Mouse (Mus musculus) kidney, postnatal 4 days (tissue): ENCODE measurements around the gene Thbs1.

Source experiments
- DNase-seq, 2 experiments: peaks; one replicate each; pipeline ENCODE4 v3.0.0; 2021; ENCODE audit warnings: mixed read lengths in 2 of 2

Thbs1 gene

DNA sequence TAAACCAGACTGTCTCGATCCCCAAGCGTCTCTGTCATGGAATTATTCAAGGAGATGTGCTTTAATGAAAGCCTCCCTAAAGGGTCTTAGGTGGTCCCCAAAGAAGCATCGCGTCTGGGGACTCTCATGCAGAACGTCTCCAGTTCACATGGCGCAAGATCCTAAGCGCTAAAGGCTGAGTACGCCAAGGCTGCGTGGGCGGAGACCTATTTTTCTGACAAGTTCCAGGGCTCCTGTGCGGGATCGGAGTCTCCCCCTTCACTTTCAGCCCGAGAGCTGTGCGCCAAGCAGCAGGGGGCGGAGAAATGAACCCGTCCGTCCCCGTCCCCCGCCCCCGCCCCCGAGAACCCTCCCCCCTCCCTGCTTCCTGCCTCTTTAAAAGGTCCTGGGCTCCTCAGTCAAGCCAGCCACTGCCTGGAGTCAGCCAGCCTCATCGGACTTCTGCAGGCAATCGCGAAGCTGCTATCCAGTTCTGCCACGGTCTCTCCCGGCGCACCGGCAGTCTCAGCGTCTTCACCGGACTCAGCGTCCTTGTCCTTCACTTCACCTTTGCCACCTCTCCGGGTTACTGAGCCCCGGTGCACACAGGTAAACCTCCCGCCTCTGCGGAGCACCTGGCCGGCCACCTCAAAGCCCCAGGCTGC, at the start of gene Thbs1:
TSS of gene Thbs1 (plus strand) at position 389 of the 644 bp plus-strand sequence.
- DNase-seq, result peak; percentile 86 to 91

DNA sequence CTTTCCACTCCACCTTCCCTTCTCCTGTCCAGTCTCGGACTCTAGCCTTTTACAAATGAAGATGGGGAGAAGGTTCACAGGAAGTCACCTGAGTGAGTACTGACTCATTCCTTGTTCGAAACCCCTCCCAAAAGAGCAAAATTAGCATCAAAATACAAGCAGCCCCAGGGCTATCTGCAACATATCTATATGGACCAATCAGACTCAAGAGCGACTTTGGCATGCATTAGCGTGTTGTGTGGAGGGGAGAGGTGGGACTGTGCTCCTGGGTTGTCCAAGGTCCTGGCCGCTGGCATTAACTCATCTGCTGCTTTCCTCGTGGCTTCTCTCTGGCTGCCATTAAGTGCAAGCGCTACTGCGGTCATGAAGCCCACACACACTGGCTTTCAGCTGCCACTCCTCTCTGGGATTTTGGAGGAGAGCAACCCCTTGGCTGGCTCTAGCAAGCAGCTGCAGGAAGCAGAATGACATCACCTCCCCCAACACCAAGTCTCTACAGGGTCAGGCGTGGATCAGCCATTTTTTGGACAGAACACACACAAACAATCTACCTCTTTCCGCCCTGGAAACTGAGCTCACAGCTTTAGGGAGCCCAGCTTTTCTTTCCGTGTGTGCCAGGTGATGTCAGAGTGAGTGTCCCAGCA, 47.4 kb upstream of the Thbs1 start:
- DNase-seq, result no peak

DNA sequence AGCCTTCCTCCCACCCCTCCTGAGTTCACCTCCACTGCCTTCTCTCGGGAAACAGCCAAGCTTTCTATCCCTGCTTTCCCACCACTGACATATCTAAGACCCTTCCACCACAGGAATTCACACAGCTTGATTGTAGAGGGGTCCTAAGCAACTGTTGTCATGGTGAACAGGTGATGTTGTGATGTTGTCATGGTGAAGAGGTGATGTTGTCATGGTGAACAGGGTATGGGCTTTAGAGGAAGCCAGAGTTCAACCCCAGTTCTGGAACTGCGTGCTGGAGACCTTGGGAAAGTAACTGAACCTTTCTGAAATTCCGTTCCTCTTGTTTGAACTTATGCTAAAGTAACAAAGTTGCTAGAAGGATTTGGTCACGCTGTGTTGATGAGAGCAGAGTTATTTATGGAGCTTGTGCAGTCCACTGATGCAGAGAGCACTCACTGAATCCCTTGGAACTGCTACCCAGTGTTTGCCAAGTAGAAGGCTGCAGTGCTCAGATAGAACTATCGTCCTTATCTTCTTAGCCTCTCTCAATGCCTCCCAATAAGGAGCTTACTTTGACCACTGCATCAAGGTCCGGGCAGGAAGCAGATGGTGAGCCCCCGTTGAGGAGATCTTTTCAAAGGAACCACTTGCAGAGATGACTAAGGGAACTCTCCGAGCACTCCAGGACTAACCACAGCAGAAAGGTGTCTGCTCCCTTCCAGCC, 45.5 kb upstream of the Thbs1 start:
- no peak for DNase-seq

GRCm38 (mm10) chr2:118069975-118070374, 41.7 kb upstream of the Thbs1 start:
- DNase-seq, result no peak

DNA sequence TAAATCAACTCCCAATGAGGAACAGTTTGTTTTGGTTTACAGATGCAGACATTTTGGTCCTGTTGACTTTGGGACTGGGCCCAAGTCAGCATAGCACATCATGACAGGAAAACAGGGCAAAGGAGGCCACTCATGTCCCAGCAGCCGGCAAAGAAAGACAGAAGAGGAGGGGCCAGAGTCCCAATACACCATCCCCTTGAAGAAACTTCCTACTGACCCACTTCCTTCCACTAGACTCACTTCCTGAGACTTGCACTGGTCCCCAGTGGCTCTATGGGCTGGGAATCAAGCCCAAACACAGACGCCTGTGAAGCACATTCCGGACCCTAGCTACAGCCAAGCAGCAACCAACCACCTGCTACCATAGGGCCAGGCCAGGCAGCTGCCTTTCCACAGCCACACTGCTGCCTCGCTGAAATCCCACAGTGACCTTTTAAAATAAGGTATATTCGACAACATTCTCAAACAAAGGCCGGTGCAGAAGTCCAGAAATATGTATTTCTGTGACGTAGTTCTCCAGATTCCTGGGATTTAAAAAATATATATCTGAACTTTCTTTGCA, 38.8 kb upstream of the Thbs1 start:
- DNase-seq, result peak; percentile 22 to 49

- peak; percentile 6 to 17 for DNase-seq
Observed at GRCm38 (mm10) chr2:118074030-118074429, 37.6 kb upstream of the Thbs1 start.

DNA sequence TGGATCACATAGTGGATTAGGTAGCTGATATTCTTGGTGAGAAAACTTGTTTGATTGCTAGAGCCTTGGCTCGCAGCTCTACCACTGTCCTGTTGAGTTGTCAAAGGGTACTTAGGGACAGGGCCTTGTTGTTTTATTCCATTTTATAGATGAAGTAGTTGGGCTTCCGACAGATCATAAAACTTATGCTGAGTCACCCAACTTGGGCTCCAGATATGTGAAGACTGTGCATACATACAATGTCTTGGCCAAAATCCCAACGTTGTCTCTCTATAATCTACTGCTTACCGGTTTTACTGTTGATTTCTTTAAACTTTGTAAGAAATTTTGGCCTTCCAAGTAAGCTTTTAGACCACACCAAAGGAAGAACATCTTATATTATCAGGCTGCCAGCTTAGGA, 36.5 kb upstream of the Thbs1 start:
- no peak for DNase-seq

DNA sequence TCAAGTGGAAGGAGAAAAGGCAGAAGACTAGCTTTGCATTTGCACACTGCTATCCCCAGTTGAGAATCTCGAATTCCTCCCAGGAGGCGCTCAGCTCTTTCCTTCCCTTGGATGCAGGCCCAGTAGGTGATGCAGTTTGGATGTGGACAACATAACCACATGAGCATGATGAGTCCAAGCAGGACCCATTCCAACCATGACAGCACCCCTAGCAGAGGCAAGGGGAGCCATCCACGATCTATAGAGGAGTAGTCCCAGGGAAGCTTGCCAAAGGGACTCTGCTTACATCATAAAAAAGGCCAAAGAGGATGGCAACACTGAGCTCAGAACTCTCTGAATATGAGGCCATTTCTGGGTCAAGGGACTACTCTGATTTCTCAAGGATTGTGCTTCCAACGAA, 32.5 kb upstream of the Thbs1 start:
- DNase-seq, result no peak

- no peak for DNase-seq
Observed at GRCm38 (mm10) chr2:118081581-118081980, 30.1 kb upstream of the Thbs1 start.

- peak in 1 of 2 experiments; percentile 16 for DNase-seq
Observed at GRCm38 (mm10) chr2:118083652-118084051, 28.0 kb upstream of the Thbs1 start.

GRCm38 (mm10) chr2:118084693-118085092, 27.0 kb upstream of the Thbs1 start:
- DNase-seq, result no peak

GRCm38 (mm10) chr2:118085647-118086046, 26.0 kb upstream of the Thbs1 start:
- DNase-seq, result no peak

GRCm38 (mm10) chr2:118087044-118087726, 24.5 kb upstream of the Thbs1 start:
- DNase-seq, result peak; percentile 18 to 50

DNA sequence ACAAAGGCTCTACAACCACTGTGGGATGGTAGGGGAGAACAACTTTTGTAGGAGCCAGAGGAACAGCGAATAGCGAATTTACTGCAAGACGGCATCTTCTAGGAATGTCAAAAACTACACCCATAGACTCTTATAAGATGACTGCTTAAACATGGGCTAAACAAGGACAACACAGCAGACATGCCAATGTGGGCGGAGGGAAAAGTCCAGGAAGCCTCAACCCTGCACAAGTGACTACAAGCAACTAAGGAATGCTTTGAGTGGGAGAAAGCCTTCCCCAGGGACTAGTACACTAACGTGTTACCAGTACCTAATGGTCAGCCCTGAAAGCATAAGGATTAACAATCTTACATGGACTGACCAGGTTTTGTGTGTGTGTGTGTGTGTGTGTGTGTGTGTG, 20.4 kb upstream of the Thbs1 start:
- no peak for DNase-seq

- DNase-seq, result no peak
Observed at GRCm38 (mm10) chr2:118099104-118099503, 12.6 kb upstream of the Thbs1 start.

GRCm38 (mm10) chr2:118102169-118102568, 9.5 kb upstream of the Thbs1 start:
- DNase-seq, result no peak

- DNase-seq, result peak; percentile 55 to 66
Observed at GRCm38 (mm10) chr2:118110225-118110915, 1.3 kb upstream of the Thbs1 start.

GRCm38 (mm10) chr2:118111116-118111487, 574 bp upstream of the Thbs1 start:
- DNase-seq, result peak; percentile 93 to 94

GRCm38 (mm10) chr2:118112438-118112837, 762 bp downstream of the Thbs1 start:
- DNase-seq, result peak; percentile 24 to 39

DNA sequence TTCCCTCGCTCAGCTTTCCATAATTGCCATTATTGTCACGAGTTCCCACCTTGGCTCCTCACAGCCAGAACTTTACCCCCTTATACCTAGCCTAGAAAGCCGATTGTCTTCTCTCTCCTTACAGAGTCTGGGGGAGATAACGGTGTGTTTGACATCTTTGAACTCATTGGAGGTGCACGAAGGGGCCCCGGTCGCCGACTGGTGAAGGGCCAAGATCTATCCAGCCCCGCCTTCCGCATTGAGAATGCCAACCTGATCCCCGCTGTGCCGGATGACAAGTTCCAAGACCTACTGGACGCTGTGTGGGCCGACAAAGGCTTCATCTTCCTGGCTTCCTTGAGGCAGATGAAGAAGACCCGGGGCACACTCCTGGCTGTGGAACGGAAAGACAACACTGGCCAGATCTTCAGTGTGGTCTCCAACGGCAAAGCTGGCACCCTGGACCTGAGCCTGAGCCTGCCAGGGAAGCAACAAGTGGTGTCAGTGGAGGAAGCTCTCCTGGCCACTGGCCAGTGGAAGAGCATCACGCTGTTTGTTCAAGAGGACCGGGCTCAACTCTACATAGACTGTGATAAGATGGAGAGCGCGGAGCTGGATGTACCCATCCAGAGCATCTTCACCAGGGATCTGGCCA, 1.3 kb downstream of the Thbs1 start:
- peak; percentile 26 to 35 for DNase-seq

DNA sequence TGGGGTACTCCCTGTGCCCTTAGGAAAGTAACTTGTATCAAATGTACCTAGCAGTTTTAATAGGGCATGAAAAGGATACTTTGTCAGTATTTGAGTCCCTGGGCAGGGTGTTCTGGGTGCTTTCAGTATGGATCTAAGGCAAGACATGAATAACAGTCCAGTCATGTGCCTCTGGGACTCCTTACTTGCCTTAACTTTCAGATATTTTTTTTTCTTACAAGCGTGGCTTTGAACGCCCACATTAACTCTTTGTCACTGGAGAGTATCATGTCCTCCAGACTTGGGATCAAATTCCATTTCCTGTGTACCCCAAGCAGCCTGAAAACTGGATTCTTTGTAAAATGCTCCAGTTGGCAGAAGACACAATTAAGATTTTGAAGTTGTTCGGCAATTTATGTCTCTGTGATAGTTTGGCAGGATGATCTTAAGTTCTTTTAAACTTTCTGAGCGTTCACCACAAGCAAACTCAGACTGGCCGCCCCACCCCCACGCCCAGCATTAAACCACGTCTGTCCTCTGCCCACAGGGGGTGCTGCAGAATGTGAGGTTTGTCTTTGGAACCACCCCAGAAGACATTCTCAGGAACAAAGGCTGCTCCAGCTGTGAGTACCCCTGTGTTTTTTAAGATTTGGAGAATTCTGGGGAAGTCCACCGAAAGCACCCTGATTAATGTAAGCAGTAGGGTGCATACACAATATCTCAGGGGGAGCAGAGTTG, 2.3 kb downstream of the Thbs1 start:
- DNase-seq, result peak; percentile 82 to 87
